Mouse (Mus musculus) small intestine, adult 2 months (tissue): ENCODE results near the gene Sypl2.

Source experiments
- CTCF ChIP-seq: fragments of 200-500 bp; IDR thresholded peaks from 2 replicates; pipeline ENCODE4 v1.5.1; 2012; ENCODE audit warnings: low read depth, mild to moderate bottlenecking, control low read depth, inconsistent platforms, low read length, moderate library complexity, mixed read lengths; ENCODE audit not compliant: insufficient replicate concordance, insufficient read length; ENCODE audit errors: extremely low read depth
- POLR2A ChIP-seq: fragments of 200-500 bp; IDR thresholded peaks from 2 replicates; pipeline ENCODE4 v1.6.1; 2012; ENCODE audit warnings: low read depth, mild to moderate bottlenecking, control low read depth, inconsistent platforms, low read length, moderate library complexity

- TF ChIP-seq CTCF (no peak), POLR2A (no peak)
Observed at GRCm38 (mm10) chr3:108227521-108227920, 1.1 kb upstream of the Sypl2 start.
